Mouse (Mus musculus) telencephalon, adult 2 months (tissue): ENCODE measurements at regions not wholly inside any gene's neighbourhood (a gene's known extent, or its start where the extent isn't known, plus 50 kb on each side); places are given as distances from the start of the nearest gene placed in this dataset.

Experiments
- DNase-seq: peaks from one replicate; pipeline ENCODE4 v3.0.0-alpha.2; 2011; ENCODE audit warnings: low read depth, low spot score

DNA sequence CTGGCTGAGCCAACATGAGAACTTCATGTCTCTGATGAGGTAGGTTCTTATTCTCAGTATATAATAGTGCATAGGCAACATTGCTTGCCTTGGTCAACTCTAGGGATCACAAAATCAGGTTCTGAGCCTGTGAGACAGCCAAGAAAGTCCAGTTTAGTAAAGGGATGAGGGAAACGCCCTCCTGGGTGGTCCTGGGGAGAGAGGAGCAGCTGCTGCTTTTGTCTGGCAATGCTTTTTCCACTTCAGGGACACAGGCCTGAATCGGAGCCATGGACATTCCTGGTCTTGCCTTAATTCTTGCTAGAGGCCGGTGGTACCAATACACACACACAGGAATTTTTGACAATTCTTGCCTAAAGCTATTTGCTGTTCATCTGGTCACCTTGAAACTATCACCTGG lies 169.8 kb downstream of the Plpp3 start:
- DNase-seq = no peak

DNA sequence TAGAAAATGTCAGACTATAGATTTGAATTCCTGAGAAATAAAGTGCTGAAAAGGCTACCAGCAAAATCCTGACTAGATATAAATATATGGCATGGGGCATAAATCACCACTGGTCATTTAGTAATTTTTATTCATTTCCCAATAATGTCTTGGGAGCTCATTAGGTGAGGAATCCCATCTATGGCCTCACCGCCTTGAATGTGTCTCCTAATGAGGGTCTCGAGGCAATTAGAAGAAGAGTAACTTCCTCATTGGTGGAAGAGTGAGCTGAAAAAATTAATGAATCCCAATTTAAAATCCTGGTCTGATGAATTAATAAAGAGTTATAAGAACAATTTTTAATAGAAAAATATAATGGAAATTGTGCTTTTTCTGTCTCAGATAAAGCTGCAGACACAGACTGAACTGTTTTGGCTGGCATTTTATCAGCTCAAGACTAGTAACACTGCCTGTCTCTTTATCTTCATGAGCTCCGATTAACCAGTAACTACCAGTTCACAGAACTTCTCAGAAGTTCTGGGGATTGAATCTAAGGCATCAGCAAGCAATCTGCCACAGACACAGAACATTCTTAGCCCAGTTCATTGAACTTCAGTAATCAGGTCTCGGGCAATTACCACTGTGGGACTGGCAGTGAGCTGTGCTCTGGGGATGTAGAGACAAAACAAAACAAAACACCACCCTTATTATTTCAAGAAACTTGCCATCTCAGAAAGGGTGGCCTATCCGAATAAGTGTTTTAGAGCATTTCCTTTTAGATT lies 170.7 kb downstream of the Plpp3 start:
- DNase-seq = no peak

DNA sequence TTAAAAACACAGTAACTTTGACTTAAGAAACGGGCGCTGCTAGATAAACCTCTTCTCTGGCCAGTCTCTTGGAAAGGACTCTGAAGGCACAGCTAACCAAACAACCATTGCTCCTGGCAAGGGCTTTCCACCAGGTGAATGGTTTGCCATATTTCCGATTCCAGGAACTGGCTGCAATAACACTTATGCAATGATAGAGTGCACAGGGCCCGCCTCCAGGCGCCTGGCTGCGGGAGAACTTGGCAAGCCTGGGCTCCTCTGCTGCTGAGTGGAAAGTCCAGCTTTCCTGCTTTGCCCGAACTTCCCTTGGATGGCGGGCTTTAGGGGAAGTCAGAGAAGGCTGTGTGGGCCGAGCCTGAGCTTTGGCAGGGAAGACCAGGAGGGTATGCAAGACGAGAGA lies 171.6 kb downstream of the Plpp3 start:
- no peak for DNase-seq

DNA sequence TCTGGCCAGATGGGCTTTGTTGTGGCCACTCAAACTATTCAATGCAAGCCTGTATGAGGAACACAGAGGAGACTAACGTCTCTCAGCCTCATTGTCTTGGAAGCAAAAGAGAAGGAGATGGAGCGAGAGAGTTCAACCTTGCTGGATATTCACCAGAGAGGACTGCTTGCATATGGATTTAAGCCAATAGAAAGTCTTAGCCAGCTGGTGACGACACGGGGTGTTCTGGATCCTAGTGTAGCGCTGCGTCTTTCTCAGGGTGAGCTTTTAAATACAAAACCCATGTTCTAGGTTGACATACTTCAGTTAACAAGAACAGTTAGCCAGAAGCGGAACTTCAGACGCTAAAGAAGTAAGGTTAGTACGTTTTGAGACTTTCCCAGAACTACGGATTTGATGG lies 174.9 kb downstream of the Plpp3 start:
- DNase-seq = no peak

DNA sequence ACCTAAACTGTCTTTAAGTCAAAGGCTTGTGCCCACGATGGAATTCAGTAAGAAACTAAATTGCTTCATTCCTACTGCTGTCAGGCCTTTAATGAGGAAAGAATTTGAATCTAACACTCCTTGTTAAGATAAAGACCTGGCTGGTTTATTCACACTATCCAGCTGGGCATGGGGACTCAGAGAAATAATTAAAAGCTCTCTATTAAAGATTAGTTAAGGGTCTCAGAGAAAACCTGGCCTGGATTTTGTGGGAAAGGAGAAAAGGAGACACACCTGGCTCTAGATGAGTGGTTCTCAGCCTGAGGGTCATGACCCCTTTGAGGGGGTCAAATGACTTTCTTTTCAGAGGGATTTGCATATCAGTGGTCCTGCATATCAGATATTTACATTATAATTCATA lies 178.7 kb downstream of the Plpp3 start:
- no peak for DNase-seq

DNA sequence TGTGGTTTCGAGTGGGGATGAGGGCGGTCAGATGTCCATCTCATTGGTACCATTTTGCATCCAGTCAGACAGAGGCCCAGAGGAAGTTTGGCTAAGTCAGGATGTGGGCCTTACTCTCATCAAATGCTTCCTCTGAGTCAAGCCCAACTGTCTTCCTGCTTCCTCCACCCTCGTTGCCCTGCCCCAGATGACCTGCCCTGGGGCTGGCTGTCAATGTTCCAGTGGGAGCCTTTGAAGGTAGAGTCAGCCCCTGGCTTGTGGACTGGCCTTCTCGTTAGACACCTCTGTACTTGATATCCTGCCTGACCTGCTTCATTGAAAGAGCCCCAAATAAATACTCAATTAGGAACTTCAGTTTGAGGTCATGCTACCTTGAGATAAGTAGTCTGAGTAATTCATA lies 179.4 kb downstream of the Plpp3 start:
- DNase-seq = no peak

DNA sequence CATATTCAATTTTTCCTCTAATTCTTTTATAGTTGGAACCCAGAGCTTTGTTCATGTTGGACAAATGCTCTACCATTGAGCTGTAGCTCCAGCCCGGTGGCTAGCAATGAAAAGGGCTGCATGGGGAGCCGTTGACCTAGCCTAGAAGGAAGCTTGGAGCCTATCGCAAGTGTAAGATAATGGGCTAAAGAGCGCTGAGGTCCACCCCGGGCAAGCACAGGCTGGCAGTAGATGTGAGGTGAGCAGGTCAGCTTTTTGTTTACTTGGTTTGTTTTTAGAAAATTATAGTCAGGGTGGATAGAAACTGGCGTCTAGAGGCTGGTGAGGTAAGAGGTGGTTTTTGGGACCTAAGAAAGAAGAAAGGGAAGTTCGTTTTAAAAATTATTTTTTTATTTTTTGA lies 181.0 kb downstream of the Plpp3 start:
- no peak for DNase-seq

DNA sequence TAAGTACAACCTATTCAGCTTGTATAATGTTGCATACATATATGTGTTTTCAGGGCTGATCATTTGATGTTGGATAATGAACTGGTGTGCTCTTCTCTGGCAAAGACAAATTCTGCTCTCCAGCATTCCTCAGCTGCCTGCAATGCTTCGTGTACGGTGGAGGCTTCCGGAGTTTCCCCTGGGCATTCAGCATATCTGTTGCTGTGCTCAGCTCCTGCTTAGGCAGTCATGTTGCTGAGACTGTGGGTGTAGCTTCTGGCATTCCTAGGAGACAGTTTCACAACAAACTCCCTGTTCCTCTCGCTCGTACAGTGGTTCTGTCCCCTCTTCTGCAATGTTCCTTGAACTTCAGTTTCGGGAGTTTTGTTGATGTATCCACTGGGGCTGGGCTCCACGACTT lies 181.7 kb downstream of the Plpp3 start:
- DNase-seq = peak; percentile 19

DNA sequence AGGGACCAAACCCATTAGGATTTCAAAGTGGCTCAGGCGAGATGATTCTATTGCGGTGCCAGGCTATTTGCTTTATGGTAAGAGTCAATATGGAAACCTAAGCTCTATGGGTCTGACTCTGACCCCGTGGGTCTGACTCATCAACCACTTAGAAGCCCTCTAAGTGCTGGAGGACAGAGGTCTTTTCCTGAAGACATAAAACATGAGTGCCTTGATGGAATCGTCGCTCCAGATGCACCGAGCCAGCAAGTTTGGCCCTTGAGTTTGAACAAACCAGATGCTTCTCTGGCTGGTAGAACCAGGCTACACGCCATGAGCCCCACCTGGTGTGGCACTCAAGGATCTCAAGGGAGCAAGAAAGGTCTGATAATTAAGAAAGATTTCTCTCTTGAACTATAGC lies 184.1 kb downstream of the Plpp3 start:
- no peak for DNase-seq

DNA sequence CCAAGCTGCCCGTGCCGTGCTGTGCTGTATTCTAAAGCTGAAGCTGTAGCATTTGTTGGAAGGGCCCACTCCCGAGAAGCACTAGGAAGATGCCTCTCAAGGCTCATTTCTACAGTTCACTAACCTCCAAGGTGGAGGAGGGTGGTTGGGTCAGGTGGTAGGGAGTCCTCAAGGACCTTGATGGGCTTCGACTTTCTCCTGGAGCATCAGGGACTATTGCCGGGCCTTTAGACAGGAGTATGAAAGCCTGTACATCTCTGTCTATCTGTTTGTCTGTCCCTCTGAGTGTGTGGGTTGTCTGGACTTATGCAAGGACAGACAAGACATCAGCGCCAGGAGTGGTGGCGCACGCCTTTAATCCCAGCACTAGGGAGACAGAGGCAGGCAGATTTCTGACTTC lies 189.7 kb downstream of the Plpp3 start:
- no peak for DNase-seq

DNA sequence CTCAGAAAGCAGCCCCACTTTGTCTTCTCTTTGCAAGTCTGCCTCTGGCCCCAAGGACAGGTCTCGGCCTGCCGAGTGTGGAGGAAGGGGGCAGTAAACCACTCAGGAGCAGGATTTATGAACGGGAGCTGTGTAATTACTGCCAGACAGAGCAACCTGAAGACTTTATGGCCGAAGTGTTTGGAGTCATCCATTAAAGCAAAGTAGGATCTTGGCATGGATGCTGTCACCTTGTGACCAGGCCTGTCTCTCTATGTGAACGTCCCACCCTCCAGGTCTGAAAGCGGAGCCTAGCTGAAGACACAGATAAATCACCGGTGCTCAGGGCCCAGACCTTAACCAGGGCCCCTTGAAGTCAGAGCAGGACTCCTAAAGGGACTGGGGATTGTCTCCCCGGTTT lies 190.8 kb downstream of the Plpp3 start:
- DNase-seq = no peak

DNA sequence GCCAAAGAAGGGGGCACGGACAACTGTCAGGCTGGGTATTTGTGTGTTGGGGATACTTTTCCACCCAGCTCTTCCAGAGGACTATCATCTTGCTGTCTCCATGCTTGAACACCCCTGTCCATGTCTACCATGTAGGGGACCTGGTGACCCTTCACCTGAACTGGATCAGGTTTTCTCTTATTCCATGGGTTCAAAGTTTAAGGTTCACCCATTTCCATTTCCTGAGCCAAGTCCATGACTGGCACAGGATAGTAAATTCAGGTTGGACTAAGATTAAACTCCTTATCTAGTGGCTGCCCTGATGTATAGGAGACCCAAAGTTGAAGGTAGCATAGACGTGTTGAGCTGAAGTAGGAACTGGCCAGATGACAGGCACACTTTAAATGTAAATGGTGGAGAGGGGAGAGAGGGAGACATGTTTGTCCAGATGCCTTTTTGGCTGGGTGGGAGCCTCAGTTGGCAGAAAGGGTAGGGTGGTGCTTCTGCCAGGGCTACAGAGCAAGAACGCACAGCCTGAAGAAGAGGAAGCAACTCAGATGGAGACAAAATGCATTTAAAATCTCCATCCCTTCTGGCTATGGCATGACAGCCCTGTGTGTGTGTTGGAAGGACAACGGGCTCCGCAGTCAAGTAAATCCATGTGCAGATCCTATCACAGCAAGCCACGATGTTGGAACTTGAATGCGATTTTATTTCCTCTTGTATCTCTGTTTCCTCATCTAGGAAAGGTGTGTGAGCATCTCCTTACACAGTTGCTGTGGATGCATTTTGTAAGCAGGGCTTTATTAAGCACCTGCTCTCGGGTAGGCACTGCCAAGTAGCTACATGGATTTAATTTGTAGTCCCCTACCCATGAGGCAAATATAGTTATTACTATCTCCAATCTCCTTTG lies 192.4 kb downstream of the Plpp3 start:
- DNase-seq = no peak

DNA sequence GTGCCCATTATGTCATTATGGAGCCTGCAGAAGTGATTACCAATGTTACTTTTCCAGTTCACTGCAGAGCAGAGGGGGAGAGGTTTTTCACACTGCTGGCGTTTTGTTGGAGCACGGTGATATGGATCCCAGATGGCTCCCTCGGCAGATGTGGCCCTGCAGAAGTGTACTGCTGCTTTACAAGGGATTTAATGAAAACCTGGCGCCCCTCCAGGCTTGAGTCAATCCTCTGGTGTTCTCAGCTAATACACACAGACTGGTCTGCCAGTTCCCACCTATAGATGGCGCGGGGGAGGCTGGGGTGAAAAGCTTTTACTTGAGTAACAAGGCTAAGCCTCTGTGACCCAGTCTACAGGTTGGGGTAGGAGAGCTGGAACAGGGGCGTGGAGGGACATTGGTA lies 195.2 kb downstream of the Plpp3 start:
- no peak for DNase-seq

DNA sequence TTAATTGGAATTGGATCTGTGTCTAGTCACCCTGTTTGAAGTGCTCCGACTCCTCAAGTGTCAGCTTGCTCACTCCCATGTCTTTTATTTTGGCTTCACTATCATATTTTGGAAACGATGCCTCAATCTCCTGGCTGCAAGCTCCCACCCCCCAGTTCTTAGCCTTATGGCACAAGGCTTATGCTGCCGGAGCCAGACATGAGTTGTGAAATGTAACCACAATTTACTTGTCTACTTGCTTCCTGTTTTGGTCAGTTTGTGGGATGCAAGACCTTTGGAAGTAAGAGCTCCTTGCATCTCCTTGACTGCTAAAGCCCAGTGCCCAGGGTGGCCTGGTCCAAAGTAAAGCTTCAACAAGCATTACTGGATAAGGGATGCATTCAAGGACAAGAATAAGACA lies 195.8 kb downstream of the Plpp3 start:
- no peak for DNase-seq

DNA sequence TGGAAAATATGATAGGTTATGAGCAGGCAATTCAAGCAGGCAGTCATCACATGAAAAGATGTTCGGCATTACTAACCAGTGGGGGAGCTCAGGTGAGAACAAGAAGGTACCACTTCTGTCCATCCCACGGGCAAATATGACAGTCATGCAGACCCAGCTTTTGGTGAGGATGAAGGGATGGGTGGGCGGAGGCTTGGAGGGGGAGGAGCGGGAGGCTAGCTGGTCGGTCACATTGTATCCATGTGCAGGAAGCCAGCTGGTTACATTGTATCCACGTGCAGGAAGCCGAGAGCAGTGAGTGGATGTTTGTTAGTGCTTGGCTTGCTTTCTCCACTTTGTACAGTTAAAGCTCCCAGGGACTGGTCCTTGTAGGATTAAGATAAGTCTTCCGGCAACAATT lies 196.9 kb downstream of the Plpp3 start:
- DNase-seq = no peak

DNA sequence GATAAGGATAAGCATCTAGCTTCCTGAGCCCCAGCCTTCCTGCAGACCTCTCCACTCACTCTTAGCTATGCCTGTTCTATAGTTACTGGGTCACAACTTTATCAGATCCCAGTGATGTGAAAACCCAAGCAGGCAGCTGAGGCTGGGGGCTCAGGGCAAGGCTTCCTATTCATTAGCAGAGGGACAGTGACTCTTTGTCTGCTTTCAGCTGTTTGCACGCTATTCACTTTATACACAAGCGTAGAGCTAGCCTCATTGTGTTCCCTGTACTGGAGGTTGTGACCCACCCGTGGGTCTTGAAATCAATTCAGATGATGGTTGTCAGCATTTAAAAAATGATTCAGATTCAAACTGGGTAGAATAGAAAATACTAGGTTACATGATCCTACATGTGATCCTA lies 199.5 kb downstream of the Plpp3 start:
- DNase-seq = no peak

DNA sequence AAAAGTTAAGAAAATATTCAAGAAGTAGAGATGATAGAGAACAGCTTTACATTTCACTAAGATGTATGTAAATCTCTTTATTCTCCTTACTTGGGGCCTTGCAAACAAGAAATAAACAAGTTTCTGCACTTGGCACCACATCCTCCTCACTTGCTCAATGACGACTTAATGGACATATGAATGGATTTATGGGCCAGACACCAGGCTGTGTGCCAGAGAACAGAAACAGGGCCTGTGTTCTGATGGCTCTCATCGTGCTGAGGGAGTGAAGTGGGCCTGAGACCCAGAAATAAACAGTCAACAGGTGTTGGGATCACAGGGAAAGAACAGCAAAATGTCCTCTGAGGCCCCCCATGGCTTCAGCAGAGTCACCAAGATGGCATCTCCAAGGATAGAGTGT lies 201.6 kb downstream of the Plpp3 start:
- DNase-seq = no peak

DNA sequence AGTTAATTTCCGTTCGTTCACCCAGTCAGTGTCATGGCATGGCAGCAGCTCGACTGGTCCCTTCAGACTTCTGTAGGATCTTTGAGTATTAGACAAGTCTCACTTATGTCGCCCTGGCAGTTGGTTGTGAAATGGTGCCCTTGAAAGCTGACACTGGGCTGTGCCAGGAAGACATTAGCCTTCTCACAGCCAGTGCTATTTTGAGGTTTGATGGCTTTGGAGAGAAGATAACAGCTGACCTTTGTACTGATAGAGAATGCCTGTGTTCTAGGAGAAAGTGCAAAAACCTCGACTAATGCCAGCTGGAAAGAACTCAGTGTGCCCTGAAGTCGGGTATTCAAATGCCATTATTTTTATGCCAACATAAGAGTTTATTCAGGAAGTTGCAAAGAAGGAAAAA lies 207.3 kb downstream of the Plpp3 start:
- DNase-seq = no peak

DNA sequence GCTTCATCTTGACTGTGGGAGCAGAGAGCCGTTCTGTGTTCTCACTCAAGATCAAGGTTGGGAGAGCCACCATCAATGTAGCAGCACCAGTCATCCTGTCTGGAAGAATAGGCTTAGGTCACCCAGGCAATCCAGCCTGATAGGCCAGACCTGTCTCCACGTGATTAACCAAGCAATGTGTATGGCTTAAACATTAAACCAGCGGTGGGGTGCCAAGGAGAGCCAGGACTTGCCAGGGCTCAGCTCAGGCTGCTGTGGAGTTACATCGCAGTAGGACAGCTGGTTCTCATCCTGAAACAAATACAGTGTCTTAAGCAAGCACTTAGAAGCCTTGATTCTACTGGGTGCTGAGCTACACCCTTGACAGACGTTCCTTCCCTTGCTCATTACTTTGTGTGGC lies 207.9 kb downstream of the Plpp3 start:
- DNase-seq = no peak

DNA sequence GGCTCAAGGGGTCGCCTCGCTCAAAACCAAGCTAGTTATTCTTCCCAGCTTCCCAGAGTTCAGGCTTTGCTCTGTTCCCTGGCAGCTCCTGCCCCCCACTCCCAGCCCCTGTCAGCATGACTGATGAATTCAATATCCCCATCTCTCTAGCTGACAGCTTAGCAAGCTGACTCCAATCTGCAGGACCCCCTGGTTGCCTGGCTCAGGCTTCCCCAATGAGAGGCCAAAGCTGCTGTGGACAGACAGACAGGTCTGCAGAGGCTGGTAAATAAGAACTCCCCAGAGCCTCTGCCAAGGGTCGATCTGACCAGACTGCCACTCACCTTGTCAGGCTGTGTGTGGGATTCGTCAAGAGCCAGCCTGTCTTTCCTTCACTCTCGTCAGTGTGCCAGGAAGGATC lies 219.4 kb downstream of the Plpp3 start:
- DNase-seq = no peak

DNA sequence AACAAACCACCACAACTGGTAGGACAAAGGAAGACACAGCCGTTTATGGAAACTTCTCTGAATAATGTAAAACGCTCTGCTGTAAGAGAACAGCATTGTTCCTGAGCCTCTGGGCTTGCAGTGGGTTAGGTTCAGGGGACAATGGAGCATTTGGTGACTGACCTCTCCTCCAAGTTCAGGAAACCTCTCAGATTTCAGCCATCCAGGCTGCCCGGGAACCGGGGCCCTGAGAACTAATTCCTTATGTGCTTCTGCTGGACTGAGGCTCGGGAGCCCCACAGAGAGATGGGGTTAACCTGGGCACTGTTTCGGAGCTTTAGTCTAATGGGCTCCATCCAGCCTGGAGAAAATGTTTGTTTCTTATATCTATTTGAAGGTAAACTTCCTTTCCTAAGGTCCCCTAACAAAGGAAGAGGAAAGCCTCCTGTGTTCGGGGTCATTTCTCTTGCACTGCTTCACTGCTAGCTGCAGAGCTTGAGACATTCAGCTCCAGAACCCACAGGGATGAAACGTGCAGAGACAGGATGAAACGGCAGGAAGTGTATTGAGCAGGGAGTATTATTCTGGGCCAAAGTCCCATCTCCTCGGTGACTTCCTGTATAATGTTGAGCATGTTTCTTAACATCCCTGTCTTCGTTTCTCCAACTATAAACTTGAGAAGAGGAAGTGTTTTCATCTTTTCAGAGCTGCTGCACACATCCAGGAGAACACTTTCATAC lies 220.5 kb downstream of the Plpp3 start:
- no peak for DNase-seq

DNA sequence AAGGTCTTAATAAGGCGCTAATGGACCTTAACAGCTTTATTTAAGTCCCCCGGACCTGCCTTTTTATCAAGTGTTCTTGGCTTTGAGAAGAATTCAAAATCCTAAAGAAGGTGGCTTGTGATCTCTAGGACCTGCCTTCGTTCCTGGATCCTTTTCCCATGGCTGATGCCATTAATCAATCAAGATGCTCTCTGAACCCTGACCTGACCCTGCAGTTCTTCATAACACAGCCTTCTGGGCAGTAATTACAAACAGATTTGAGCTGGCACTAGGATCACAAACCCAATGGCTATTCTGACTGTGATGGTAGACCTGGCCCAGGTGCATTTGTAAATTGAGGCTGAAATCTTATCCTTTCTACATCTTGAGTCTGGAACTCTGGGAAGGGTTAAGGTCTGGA lies 227.7 kb downstream of the Plpp3 start:
- no peak for DNase-seq

DNA sequence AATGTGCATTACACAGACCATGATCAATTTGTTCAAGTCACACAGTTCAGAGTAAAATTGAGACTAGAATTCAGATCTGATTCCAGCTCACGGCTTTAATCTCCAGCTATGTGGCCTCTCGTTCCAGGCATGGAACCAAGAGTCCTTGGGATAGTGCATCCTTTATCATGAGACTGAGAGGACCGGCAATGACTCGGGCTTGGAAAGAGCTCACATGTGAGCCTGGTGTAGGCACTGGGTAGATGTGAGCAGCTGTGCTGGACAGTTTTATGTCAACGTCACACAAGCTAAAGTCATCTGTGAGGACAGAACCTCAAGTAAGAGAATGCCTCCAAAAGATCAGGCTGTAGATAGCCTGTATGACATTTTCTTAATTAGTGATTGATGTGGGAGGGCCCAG lies 228.3 kb downstream of the Plpp3 start:
- DNase-seq = no peak
